Mouse (Mus musculus) embryo, embryonic 10.5 days (tissue): ENCODE results near the gene Ankrd65.
A peak's percentile ranks its signal among the peaks of the same experiment; 100 is the strongest.

Experiments used
- DNase-seq: peaks from one replicate; pipeline ENCODE4 v3.0.0-alpha.2; 2015; ENCODE audit warnings: low spot score

Gene Ankrd65

GRCm38 (mm10) chr4:155812665-155813181 lies 22.5 kb downstream of the Ankrd65 start:
- peak; percentile 56 for DNase-seq

- no peak for DNase-seq
Measured at GRCm38 (mm10) chr4:155817533-155817932, 27.3 kb downstream of the Ankrd65 start.

DNA sequence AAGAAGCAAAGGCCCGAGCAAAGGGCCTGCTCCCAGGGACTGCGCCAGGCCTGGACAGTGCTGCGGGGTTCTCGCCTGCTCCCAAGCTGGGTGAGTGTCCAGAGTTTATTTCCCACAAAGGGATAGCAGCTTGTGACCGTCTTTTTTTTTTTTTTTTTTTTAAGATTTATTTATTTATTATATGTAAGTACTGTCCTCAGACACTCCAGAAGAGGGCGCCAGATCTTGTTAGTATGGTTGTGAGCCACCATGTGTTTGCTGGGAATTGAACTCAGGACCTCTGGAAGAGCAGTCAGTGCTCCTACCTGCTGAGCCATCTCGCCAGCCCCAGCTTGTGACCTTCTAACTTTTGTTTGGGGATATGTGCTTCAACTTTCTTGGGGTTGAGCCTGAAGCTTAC lies 30.8 kb downstream of the Ankrd65 start:
- peak; percentile 51 for DNase-seq

GRCm38 (mm10) chr4:155823443-155823842 lies 33.2 kb downstream of the Ankrd65 start:
- DNase-seq, result no peak

DNA sequence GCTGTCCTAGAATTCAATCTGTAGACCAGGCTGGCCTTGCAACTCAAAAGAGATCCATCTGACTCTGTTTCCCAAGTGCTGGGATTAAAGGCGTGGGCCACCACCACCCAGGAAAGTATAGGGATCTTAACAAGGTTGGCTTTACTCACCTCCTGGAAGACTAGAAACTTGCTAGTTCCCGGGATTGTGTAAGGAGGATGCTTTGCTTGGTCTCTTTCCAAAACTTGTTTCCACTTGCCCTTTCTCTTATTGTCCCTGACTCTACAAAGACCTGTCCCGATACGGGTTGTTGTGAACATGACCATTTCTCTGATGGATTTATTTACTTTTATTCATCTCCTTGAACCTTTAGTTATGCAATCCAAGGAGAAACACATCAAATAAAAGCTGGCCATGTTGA lies 39.6 kb downstream of the Ankrd65 start:
- no peak for DNase-seq

DNA sequence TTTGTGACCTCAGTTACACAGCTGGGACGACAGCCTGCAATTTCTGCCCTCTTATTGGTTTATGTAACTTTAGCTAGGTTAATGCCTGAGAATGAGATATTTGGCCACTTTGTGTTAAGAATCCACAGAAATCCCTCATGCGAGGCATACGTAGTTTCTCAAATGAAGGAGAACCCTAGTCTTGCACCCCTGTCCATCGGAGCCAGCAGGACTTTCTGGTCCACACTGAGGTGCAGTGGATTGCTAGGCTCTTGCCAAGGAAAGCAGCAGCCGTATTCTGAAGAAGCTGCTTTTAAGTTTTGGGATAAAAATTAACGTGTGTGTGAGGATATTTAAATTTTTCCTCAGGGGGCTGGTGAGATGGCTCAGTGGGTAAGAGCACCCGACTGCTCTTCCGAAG lies 40.4 kb downstream of the Ankrd65 start:
- no peak for DNase-seq

- peak; percentile 98 for DNase-seq
Measured at GRCm38 (mm10) chr4:155831205-155831766, 41.0 kb downstream of the Ankrd65 start, which contains the start of gene Aurkaip1. Gene Aurkaip1 (plus strand): TSS chr4:155831272.

GRCm38 (mm10) chr4:155831831-155832230 lies 41.6 kb downstream of the Ankrd65 start:
- DNase-seq, result no peak

GRCm38 (mm10) chr4:155832321-155832720 lies 42.1 kb downstream of the Ankrd65 start:
- no peak for DNase-seq

GRCm38 (mm10) chr4:155833234-155833633 lies 43.0 kb downstream of the Ankrd65 start:
- no peak for DNase-seq

GRCm38 (mm10) chr4:155833836-155834235 lies 43.6 kb downstream of the Ankrd65 start:
- peak; percentile 87 for DNase-seq

DNA sequence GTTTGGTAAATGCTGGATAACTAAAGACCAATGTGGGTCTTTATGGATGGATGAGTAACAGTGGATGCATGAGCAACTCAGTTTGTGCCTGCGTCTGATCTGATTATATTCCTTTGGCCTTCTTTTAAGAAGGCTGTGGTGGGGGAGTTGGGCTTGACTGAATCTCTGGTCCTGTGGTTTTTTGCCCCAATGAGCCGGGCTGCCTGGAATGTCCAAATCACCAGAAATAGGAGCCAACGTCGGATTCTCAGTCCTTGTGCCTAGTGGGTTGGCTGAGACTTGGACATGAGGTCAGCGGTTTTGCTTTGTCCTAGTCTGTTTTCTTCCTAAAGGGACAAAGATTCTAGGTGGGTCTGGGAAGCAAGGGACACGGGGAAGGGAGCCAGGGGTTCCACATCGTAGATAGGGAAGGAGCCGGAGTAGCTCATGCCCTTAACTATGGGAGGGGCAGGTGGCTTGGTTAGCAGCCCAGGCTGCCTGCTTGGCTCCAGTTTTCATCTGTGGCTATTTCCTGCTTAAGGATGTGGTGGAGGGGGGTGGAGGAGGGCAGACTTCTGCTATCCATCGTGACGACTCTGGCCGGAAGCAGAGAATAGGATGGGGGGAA lies 47.3 kb downstream of the Ankrd65 start:
- DNase-seq, result no peak

DNA sequence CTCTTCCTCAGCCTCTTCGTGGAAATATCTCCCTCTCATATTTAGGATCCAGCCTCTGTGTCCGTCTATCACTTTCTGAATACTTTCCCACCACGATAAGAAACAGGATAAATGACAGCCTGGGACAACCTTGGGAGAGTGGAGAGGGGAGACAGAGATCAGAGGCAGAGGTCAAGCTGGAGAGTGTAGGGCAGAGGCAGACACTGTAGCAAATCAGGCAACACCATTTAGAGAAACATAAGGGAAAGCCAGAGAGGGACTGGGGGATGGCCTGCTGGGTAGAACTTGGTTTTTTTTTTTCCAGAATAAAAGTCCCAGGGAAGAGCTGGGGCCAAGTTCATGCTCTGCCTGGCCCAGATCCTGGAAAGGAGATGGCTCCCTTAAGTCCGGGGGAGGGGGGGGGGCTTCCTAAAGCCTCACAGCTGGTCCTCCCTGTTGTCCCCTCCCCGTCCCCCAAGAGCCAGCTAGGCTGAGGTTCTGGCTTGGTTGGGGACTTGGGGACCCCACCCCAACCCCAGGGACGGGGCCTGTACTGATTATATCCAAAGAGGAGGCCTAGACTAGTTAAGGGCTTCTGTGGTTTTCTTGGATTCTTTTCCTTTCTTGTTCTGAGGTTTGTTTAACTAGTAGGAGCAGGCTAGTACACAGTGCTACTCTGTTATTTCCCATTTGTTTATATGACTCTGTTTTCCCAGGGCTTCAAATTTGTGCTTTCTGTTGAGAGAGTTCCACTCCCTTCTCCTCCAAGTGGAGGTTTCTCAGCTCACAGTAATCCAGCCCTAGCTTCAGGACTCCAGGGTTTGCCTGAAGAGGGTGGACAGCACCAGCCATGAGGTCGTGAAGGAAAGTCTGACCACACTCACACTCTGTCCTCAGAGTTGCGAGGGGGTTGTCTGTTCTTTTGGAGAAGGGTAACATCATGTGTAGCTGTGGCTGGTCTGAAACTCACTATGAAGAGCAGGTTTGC lies 48.2 kb downstream of the Ankrd65 start:
- DNase-seq, result no peak

- peak; percentile 91 for DNase-seq
Measured at GRCm38 (mm10) chr4:155839483-155839910, 49.3 kb downstream of the Ankrd65 start, which contains the start of gene Mxra8. Gene Mxra8 (plus strand): TSS chr4:155839680.

DNA sequence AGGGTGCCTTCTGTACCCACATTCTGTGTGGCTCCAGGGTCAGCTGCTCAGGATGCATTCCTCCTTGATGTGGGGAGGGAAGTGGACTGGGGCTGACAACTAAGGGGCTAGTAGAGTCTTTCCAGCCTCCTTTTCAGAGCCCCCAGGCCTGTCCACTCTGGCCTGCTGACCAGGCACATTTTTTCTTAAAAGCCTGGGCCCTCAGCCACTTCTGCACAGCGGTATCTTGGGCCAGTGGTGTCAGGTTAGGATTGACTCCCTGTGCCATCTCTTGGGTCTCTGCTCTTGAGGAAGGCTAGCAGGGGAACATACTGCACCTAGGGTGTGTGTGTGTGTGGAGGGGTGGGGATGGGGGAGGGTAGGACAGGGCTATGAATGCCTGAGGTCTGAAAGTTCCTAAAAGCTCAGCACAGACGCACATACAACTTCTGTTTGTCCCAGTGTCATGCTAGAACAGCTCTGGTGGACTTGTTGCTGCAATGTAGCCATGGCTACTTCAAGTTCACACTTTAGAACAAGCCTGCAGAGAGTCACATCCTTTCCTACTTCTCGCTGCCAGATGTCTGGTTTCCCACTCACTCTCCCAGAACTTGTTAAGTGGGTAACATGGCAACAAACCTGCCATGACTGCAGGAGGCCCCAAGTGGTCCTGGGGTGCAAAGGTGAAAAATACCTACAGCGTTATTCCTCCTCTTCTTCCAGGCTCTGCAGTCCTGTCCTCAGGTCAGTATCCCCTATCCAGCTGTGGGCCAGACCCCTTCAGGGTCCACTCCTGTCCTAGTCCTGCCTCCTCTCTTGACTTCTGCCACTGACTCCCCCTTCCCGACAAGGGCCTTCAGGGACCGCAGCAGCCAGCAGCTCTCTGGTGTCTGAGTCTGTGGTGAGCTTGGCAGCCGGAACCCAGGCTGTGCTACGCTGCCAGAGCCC lies 50.1 kb downstream of the Ankrd65 start:
- DNase-seq, result peak; percentile 29

DNA sequence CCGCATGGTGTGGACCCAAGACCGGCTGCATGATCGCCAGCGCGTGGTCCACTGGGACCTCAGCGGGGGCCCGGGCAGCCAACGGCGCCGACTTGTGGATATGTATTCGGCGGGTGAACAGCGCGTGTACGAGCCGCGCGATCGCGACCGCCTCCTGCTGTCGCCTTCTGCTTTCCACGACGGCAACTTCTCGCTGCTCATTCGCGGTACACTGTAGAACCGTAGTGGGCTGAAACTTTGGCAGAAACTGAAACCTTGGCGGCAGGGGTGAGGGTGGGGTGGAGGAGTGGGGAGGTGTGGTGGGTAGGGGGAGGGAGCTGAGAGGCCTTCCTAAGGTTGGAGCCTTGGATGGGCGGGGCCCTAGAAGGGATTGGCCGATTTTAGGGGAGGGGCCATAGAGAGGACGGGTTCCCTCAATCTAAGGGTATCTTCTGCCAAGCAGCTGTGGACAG lies 50.8 kb downstream of the Ankrd65 start:
- DNase-seq, result peak; percentile 81

DNA sequence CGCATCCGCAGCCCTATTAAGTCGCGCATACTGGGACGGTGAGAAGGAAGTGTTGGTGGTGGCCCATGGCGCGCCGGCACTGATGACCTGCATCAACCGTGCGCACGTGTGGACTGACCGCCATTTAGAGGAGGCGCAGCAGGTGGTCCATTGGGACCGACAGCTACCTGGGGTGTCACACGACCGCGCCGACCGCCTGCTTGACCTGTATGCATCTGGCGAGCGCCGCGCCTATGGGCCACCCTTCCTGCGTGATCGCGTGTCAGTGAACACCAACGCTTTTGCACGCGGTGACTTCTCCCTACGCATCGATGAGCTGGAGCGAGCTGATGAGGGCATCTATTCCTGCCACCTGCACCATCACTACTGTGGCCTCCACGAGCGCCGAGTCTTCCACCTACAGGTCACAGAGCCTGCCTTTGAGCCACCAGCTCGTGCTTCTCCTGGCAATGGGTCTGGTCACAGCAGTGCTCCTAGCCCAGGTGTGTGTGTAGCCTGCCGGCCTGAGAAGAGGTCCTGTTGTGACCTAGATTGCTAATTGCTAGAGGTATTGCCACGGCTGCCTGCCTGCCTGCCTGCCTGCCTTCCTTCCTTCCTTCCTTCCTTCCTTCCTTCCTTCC lies 51.5 kb downstream of the Ankrd65 start:
- no peak for DNase-seq

- DNase-seq, result no peak
Measured at GRCm38 (mm10) chr4:155843231-155843630, 53.0 kb downstream of the Ankrd65 start.

DNA sequence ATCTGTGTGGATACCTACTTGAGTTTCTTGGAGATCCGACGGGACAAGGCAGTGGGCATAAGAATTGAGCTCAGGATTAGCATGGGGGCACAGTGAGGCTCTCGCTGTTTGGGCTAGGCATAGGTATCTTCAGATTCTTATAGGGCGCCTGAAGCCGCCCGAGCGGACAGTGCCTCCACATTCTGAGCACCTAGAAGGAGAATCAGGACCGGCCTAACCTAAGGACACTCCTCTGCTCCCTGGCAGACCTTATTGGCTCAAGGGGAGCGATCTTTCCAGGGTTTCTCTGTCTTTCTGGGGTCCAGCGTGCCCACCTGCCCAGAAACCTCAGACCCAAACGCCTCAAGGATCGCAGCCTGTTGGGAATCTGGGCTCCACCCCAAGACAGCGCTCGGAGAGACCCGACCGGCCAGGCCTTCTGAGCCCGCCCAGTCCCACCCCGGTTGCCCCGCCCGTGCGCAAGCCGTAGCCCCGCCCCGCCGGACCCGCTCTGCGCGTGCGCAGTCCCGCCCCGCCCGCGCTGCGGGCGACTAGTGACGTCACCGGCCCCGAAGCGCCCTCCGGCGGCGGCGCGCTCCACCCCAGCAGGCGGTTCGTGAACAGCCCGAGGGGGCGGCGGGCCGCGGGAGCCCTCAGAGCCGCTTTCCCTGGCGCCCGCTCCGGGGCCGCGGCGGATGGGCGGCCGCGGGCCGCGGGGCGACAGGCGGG lies 56.8 kb downstream of the Ankrd65 start, which contains the start of gene Dvl1:
TSS of gene Dvl1 (plus strand) at position 532 of the 708 bp plus-strand sequence.
- DNase-seq, result peak; percentile 91
